Mouse (Mus musculus): ENCODE results near the gene Pgap3. TPM values are rescaled to one million over a fixed set of nuclear protein-coding genes. Genes with fewer than 3 reads are reported as not detected.

Pgap3 gene
- polyA plus RNA-seq, 1 experiment from 2014 or later, result 9.2 TPM

DNA sequence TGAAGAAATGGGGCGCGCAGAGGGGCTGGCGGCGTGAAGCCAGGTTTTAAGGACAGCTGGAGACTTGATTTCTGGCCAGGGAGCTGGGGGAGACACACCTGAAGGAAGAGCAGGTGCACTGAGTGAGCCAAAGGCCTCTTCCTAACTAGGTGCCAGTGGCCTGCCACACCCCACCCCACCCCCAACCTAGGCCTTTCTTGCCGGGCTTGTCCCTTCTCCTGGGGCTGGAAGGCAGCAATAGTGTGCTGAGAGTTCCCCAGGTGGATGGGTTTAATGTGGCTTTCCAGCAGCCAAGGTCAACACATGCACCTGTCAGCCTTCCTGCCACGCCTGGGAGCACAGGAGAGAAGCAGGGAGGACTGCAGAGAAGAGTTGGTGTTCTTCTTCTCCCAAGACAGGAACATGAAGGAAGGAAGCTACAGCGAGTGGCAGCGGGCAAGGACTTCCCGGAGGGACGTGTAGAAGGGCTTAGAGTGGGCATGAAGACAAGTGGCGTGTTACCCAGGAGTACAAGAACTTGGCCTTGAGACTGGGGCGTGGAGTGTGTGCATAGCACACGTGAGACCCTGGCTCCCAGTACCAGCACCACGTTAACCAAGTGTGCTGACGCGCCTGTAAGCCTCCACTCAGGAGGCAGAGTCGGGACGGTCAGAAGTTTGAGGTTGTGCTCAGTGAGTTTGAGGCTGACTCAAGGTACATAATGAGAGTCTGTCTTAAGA is 47.9 kb downstream of the Pgap3 start:
- DNase-seq (ENCODE audit: low spot score), result no peak
- Histone ChIP-seq H3K9ac (ENCODE audit: low read length) (no peak overlapping the region), H3K4me3 (ENCODE audit: low read depth, low read length) (no peak overlapping the region), H3K27ac (ENCODE audit: low read depth, low read length) (no peak overlapping the region), H3K36me3 (ENCODE audit: control insufficient read depth, insufficient read depth, low read length) (no peaks in the 10 kb centered on the region), H3K27me3 (ENCODE audit: control insufficient read depth, insufficient read depth, low read length) (peaks cover 54% of the 10 kb centered on the region), H3K9me3 (ENCODE audit: control insufficient read depth, low read length) (no peaks in the 10 kb centered on the region), H3K4me1 (replicated peaks; ENCODE audit: control insufficient read depth, insufficient read depth, low read length) (peaks cover 12% of the 10 kb centered on the region), H3K4me2 (ENCODE audit: low read depth, low read length, severe bottlenecking) (no peak overlapping the region)
- WGBS, result 78% methylated on average over 18 of the region's 18 CpGs
- no peak for ATAC-seq (replicated peaks; ENCODE audit: low FRiP score)

DNA sequence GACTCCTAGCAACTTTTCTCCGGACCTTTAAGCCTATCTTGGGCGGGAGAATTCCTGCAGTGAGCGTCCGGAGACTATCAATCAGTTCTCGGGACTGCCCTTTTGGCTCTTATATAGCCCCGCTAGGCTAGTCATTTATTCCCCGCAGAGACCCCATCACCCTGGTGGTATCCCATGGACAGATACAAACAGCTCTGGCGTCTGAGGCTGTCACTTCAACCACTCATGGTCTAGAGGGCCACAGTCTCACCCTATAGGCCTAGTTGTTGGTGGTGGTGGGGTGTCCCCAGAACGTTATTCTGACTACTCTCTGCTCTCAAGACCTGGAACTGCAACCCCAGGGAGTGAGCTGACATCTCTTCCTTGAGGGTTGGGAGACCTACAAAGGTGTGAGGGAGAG is 51.0 kb downstream of the Pgap3 start:
- ATAC-seq (replicated peaks; ENCODE audit: low FRiP score), result no peak
- Histone ChIP-seq H3K27me3 (ENCODE audit: control insufficient read depth, insufficient read depth, low read length) (peaks cover 71% of the 10 kb centered on the region), H3K36me3 (ENCODE audit: control insufficient read depth, insufficient read depth, low read length) (no peaks in the 10 kb centered on the region), H3K4me1 (replicated peaks; ENCODE audit: control insufficient read depth, insufficient read depth, low read length) (peaks cover 13% of the 10 kb centered on the region), H3K4me2 (ENCODE audit: low read depth, low read length, severe bottlenecking) (no peak overlapping the region), H3K4me3 (ENCODE audit: low read depth, low read length) (peak overlapping the region; percentile 41; the same call in 1 of the 2 replicates), H3K9me3 (ENCODE audit: control insufficient read depth, low read length) (no peaks in the 10 kb centered on the region), H3K9ac (ENCODE audit: low read length) (no peak overlapping the region), H3K27ac (ENCODE audit: low read depth, low read length) (no peak overlapping the region)
- no peak for DNase-seq (ENCODE audit: low spot score)
- WGBS, result 2% methylated on average over 9 of the region's 9 CpGs

DNA sequence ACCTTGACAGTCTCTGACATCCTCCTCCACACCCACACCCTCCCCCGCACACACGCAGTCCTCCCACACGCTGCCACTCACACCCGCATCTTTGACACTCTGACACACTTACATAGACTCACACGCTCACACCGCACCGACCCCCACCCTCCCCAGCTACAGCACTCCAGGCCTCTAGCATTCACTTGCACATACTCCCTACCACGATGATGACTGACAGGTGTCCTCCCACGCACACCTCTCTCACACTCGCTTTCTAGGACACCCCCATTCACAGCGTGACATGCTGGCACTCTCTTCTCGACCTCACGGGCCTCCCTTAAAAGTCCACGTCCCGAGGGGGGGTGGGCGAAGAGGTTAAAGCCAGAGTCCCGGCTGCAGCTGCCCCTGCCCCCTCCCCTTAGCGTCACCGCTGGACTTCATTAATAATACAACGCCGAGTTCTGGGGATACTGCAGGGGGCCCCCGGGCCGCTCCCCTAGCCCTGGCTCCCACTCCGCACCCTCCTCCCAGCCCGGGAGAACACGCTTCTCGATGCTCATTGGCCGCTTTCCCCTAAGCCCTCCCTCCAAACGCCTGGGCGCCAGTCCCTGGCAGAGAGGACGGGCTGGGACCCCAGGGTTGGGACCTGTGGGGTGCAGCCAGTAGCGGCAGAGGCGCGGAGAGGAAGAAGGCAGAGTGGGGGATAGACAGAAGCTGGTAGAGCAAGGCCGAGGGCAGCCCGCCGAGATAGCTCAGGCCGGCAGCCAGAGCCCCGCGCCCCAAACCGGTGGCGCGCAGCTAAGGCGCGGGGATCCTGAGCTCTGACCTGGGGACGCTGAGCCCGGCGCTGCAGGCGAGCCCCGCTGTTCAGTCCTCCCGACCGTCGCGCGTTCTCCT is 52.0 kb downstream of the Pgap3 start, which contains the start of gene Ppp1r1b:
Ppp1r1b (plus strand) TSS at position 322 of the 879 bp plus-strand sequence.
- WGBS, result under 1% methylated on average over 55 of the region's 55 CpGs
- peaks cover 13% of the 10 kb centered on the region for H3K4me1 ChIP-seq (replicated peaks; ENCODE audit: control insufficient read depth, insufficient read depth, low read length)
- DNase-seq (ENCODE audit: low spot score) (peak; percentile 73), ATAC-seq (replicated peaks; ENCODE audit: low FRiP score) (peak; percentile 75)
- peak within 1 kb of the TSS; percentile 91 for H3K4me2 ChIP-seq (ENCODE audit: low read depth, low read length, severe bottlenecking)
- H3K9me3 ChIP-seq (ENCODE audit: control insufficient read depth, low read length), result no peaks in the 10 kb centered on the region
- no peaks in the 10 kb centered on the region for H3K36me3 ChIP-seq (ENCODE audit: control insufficient read depth, insufficient read depth, low read length)
- peak within 1 kb of the TSS; percentile 41 for H3K4me3 ChIP-seq (ENCODE audit: low read depth, low read length)
- H3K27me3 ChIP-seq (ENCODE audit: control insufficient read depth, insufficient read depth, low read length), result peaks cover 67% of the 10 kb centered on the region
- peak within 1 kb of the TSS; percentile 55 for H3K9ac ChIP-seq (ENCODE audit: low read length)
- no peak within 1 kb of the TSS for H3K27ac ChIP-seq (ENCODE audit: low read depth, low read length)

DNA sequence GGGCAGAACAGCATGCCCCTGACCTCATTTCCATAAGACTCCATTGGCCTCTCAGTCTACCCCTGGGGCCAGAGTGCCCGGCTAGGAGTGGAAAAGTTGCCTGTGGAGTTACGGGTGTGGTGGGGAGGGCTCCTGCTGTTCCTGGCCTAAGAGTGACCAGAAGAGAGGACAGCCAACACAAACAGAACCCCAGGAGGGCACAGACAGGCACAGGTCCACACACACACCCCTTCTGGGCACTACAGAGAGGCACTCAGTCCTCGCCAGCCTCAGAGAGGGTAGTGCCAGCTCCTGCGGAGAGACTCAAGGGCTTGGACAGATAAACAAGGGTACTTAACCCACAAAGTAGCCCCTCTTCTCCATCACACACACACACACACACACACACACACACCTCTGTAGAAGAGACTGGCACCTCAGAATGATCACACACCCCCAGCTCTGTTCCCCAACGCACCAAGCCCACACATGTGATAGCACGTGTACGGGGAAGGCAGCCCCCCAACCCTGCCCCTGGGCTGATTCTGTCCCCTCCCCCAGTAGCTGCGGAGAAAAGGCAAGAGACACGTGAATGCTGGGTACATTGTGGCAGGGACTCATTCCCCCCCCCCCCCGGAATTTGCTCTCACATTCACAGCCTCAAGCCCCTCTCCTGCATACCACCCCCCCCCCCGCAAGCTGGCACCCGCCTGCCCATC is 52.8 kb downstream of the Pgap3 start:
- peaks cover 13% of the 10 kb centered on the region for H3K4me1 ChIP-seq (replicated peaks; ENCODE audit: control insufficient read depth, insufficient read depth, low read length)
- H3K36me3 ChIP-seq (ENCODE audit: control insufficient read depth, insufficient read depth, low read length), result no peaks in the 10 kb centered on the region
- H3K4me3 ChIP-seq (ENCODE audit: low read depth, low read length), result no peak overlapping the region; the same call in 1 of the 2 replicates
- H3K9me3 ChIP-seq (ENCODE audit: control insufficient read depth, low read length), result no peaks in the 10 kb centered on the region
- H3K4me2 ChIP-seq (ENCODE audit: low read depth, low read length, severe bottlenecking), result peak overlapping the region; percentile 91; the same call in 1 of the 2 replicates
- WGBS, result 3% methylated on average over 11 of the region's 12 CpGs
- no peak for DNase-seq (ENCODE audit: low spot score)
- ATAC-seq (replicated peaks; ENCODE audit: low FRiP score), result no peak
- no peak overlapping the region for H3K9ac ChIP-seq (ENCODE audit: low read length)
- no peak overlapping the region for H3K27ac ChIP-seq (ENCODE audit: low read depth, low read length)
- H3K27me3 ChIP-seq (ENCODE audit: control insufficient read depth, insufficient read depth, low read length), result peaks cover 65% of the 10 kb centered on the region

DNA sequence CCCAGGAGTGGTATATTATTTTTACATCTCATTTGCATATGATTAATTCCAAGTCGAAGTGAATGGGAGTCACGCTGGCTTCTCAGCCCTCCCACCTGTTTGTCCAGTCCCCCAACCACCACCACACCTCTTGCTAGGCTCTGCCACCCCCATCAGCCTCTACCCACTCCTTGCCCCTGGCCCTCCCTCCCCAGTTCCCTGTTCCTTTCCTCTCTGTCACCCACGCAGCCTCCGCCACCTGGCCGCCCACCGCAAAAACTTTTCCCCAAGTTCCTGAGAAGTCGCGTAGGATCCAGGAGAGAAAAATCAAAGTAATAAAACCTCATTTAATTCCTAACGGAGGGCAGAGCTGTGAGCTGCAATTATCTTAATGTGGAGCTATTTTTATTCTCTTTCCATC is 54.1 kb downstream of the Pgap3 start:
- H3K27me3 ChIP-seq (ENCODE audit: control insufficient read depth, insufficient read depth, low read length), result peaks cover 70% of the 10 kb centered on the region
- H3K9me3 ChIP-seq (ENCODE audit: control insufficient read depth, low read length), result no peaks in the 10 kb centered on the region
- no peak overlapping the region for H3K27ac ChIP-seq (ENCODE audit: low read depth, low read length)
- H3K4me2 ChIP-seq (ENCODE audit: low read depth, low read length, severe bottlenecking), result no peak overlapping the region
- no peaks in the 10 kb centered on the region for H3K36me3 ChIP-seq (ENCODE audit: control insufficient read depth, insufficient read depth, low read length)
- no peak for ATAC-seq (replicated peaks; ENCODE audit: low FRiP score)
- WGBS, result 6% methylated on average over 9 of the region's 9 CpGs
- H3K4me3 ChIP-seq (ENCODE audit: low read depth, low read length), result no peak overlapping the region
- no peak for DNase-seq (ENCODE audit: low spot score)
- peaks cover 18% of the 10 kb centered on the region for H3K4me1 ChIP-seq (replicated peaks; ENCODE audit: control insufficient read depth, insufficient read depth, low read length)
- H3K9ac ChIP-seq (ENCODE audit: low read length), result no peak overlapping the region

DNA sequence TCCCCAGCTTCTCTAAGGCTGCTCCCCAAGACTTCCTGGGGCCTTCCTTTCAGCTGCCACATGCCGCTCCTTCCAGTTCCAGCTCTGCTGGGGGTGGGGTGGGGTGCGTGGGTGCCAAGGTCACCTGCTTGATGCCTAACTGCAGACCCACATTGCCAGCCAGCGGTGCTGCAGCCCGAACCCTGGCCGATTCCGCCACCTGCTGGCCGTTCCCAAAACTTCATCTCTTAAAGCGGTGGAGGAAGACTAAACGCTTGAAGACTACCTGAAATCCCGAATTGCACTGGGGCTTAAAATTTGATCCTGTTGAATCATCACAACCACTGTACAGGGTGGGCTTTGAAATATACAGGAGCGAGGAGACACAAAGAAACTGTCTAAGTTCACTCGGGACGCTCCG is 55.0 kb downstream of the Pgap3 start:
- ATAC-seq (replicated peaks; ENCODE audit: low FRiP score) (no peak), DNase-seq (ENCODE audit: low spot score) (peak; percentile 90)
- no peaks in the 10 kb centered on the region for H3K9me3 ChIP-seq (ENCODE audit: control insufficient read depth, low read length)
- peak overlapping the region; percentile 36 for H3K4me2 ChIP-seq (ENCODE audit: low read depth, low read length, severe bottlenecking)
- 2% methylated on average over 14 of the region's 14 CpGs for WGBS
- peaks cover 68% of the 10 kb centered on the region for H3K27me3 ChIP-seq (ENCODE audit: control insufficient read depth, insufficient read depth, low read length)
- H3K9ac ChIP-seq (ENCODE audit: low read length), result no peak overlapping the region
- H3K36me3 ChIP-seq (ENCODE audit: control insufficient read depth, insufficient read depth, low read length), result no peaks in the 10 kb centered on the region
- no peak overlapping the region for H3K27ac ChIP-seq (ENCODE audit: low read depth, low read length)
- peaks cover 20% of the 10 kb centered on the region for H3K4me1 ChIP-seq (replicated peaks; ENCODE audit: control insufficient read depth, insufficient read depth, low read length)
- no peak overlapping the region for H3K4me3 ChIP-seq (ENCODE audit: low read depth, low read length)

DNA sequence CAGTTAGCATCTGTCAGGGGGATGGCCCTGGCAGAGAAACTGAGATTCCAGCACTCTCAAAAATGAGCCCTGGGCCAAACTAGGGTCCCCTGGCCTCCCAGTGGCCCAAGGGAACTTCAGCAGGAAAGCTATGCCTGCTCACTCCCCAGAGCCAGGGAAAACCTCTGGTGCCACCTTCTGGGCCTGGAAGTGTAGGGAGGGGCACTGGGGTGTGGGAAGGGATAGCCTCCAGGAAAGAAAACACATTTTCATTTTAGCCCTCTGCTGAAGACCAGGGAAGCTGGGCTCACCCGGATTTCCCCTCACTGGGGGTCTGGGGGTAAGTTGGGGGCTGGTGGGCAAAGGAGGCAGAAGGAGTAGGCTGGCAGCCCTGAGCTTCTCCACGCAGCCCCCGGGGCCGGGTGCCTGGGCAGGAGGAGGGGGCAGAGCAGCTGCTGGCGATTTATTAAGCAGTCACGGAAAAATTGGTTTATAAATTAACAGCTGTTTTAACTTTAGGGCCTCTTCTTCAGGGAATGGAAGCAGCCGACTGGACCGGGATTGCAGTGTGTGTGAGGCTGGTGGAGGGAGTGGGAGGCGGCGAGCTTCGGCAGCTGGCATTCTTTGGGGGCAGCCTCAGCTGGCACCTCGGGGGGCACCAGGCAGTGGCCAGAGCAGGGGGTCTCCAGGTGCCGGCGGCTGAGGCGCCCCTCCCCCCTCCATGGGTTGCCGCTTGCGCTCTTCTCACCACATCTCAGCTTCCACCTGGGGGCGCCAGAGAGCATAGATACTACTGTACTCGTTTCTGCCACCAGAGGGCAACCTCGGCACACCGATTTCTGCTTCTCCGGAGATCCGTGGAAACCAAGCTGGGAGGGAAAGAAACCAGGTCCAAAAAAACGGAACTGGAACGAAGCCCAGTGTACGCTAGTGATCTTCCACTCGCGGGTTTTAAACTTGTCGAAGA is 58.0 kb downstream of the Pgap3 start:
- Histone ChIP-seq H3K9ac (ENCODE audit: low read length) (peak overlapping the region; percentile 12; the same call in 1 of the 2 replicates), H3K9me3 (ENCODE audit: control insufficient read depth, low read length) (no peaks in the 10 kb centered on the region), H3K4me2 (ENCODE audit: low read depth, low read length, severe bottlenecking) (peak overlapping the region; percentile 31), H3K27me3 (ENCODE audit: control insufficient read depth, insufficient read depth, low read length) (peaks cover 68% of the 10 kb centered on the region), H3K27ac (ENCODE audit: low read depth, low read length) (no peak overlapping the region), H3K4me1 (replicated peaks; ENCODE audit: control insufficient read depth, insufficient read depth, low read length) (peaks cover 22% of the 10 kb centered on the region), H3K36me3 (ENCODE audit: control insufficient read depth, insufficient read depth, low read length) (no peaks in the 10 kb centered on the region), H3K4me3 (ENCODE audit: low read depth, low read length) (0 out of 2 replicates have a peak overlapping the region, but pooled peaks have one; percentile 10)
- ATAC-seq (replicated peaks; ENCODE audit: low FRiP score), result peak; percentile 49; the same call in 1 of the 2 replicates
- DNase-seq (ENCODE audit: low spot score), result peak; percentile 97
- 2% methylated on average over 29 of the region's 29 CpGs for whole genome bisulfite sequencing
